Mouse (Mus musculus) ES-Bruce4 (cell line): Measurements from ENCODE around the gene Ppm1m. TPM values are rescaled to one million over a fixed set of nuclear protein-coding genes. Genes with fewer than 3 reads are reported as not detected.
"Not testable (repeated sequence)": the region's sequence is repeated elsewhere in the genome, so short reads cannot be mapped to it uniquely, and the experiment has no call there.

Experiments used
- H3K27ac ChIP-seq: 2 replicates; pipeline ENCODE4 v1.5.1; 2012; ENCODE audit warnings: low read length, inconsistent platforms; ENCODE audit not compliant: insufficient read depth
- H3K27me3 ChIP-seq: 2 replicates; pipeline ENCODE4 v1.6.1; 2012; ENCODE audit warnings: mild to moderate bottlenecking, low read length, inconsistent platforms; ENCODE audit not compliant: control insufficient read depth, poor library complexity, insufficient read depth, severe bottlenecking
- H3K36me3 ChIP-seq: 2 replicates; pipeline ENCODE4 v1.6.1; 2012; ENCODE audit warnings: inconsistent platforms, mild to moderate bottlenecking, low read length, moderate library complexity; ENCODE audit not compliant: control insufficient read depth, poor library complexity, insufficient read depth, severe bottlenecking
- H3K4me1 ChIP-seq: one replicate; pipeline ENCODE4 v1.8.1; 2011; ENCODE audit warnings: low read length; ENCODE audit not compliant: control insufficient read depth, insufficient read depth
- H3K4me3 ChIP-seq: 2 replicates; pipeline ENCODE4 v1.5.1; 2011; ENCODE audit warnings: low read depth, mild to moderate bottlenecking, low read length
- H3K9ac ChIP-seq: 2 replicates; pipeline ENCODE4 v1.6.1; 2012; ENCODE audit warnings: low read depth, mild to moderate bottlenecking, inconsistent platforms; ENCODE audit not compliant: poor library complexity, severe bottlenecking
- H3K9me3 ChIP-seq: replicated peaks from 2 replicates; pipeline ENCODE4 v1.6.1; 2012; ENCODE audit warnings: mild to moderate bottlenecking, low read length, inconsistent platforms; ENCODE audit not compliant: control insufficient read depth, poor library complexity, insufficient read depth, severe bottlenecking
- CTCF ChIP-seq: IDR thresholded peaks from one replicate; pipeline ENCODE4 v1.8.1; 2011; ENCODE audit warnings: low read depth, low read length
- EP300 ChIP-seq: IDR thresholded peaks from 2 replicates; pipeline ENCODE4 v1.6.1; 2011; ENCODE audit warnings: low read depth, low read length; ENCODE audit not compliant: insufficient read depth
- POLR2A ChIP-seq: IDR thresholded peaks from one replicate; pipeline ENCODE4 v1.8.1; 2011; ENCODE audit warnings: low read length; ENCODE audit not compliant: insufficient read depth
- polyA plus RNA-seq: library from polyadenylated mRNA; stranded (reverse); fragments of >200 nt; gene quantifications from 2 replicates; pipeline ENCODE4 v1.2.4, GENCODE M21; 2011; ENCODE audit warnings: low read depth; ENCODE audit not compliant: missing spikeins, insufficient read depth, insufficient read length

Ppm1m gene
- polyA plus RNA-seq, 1 experiment = 23.4 TPM

GRCm38 (mm10) chr9:106169917-106170316, 29.6 kb downstream of the Ppm1m start:
- TF ChIP-seq CTCF = no peak
- TF ChIP-seq POLR2A = no peak
- no peak for TF ChIP-seq EP300
- Histone ChIP-seq H3K4me3 (no peak overlapping the region), H3K9ac (peak overlapping the region; percentile 90; the same call in 1 of the 2 replicates), H3K36me3 (peaks cover 6% of the 10 kb centered on the region; the same call in 1 of the 2 replicates), H3K27me3 (no peaks in the 10 kb centered on the region), H3K4me1 (peaks cover 2% of the 10 kb centered on the region), H3K9me3 (no peaks in the 10 kb centered on the region), H3K27ac (0 out of 2 replicates have a peak overlapping the region, but pooled peaks have one; percentile 49)

GRCm38 (mm10) chr9:106169006-106169405, 30.5 kb downstream of the Ppm1m start:
- H3K4me1 ChIP-seq, H3K27ac ChIP-seq, H3K36me3 ChIP-seq, H3K9ac ChIP-seq, H3K4me3 ChIP-seq, H3K27me3 ChIP-seq, H3K9me3 ChIP-seq: not testable (repeated sequence)

- H3K36me3 ChIP-seq = no peaks in the 10 kb centered on the region
- TF ChIP-seq EP300 = peak; percentile 52; the same call in 1 of the 2 replicates
- TF ChIP-seq POLR2A = no peak
- no peak for TF ChIP-seq CTCF
- H3K4me1 ChIP-seq = peaks cover 2% of the 10 kb centered on the region
- H3K27ac ChIP-seq = peak overlapping the region; percentile 94
- H3K9ac ChIP-seq = no peak overlapping the region
- no peaks in the 10 kb centered on the region for H3K9me3 ChIP-seq
- no peak overlapping the region for H3K4me3 ChIP-seq
- no peaks in the 10 kb centered on the region for H3K27me3 ChIP-seq
These were observed 31.8 kb downstream of the Ppm1m start for GRCm38 (mm10) chr9:106167703-106168102.

GRCm38 (mm10) chr9:106167241-106167640, 32.3 kb downstream of the Ppm1m start:
- H3K27me3 ChIP-seq = no peaks in the 10 kb centered on the region
- H3K9ac ChIP-seq = no peak overlapping the region
- H3K27ac ChIP-seq = peak overlapping the region; percentile 94
- H3K36me3 ChIP-seq = no peaks in the 10 kb centered on the region
- no peaks in the 10 kb centered on the region for H3K9me3 ChIP-seq
- TF ChIP-seq POLR2A = no peak
- no peak for TF ChIP-seq EP300
- TF ChIP-seq CTCF = no peak
- H3K4me1 ChIP-seq = peaks cover 2% of the 10 kb centered on the region
- no peak overlapping the region for H3K4me3 ChIP-seq

GRCm38 (mm10) chr9:106166709-106167108, 32.8 kb downstream of the Ppm1m start:
- Histone ChIP-seq H3K9me3 (no peaks in the 10 kb centered on the region), H3K27me3 (no peaks in the 10 kb centered on the region), H3K9ac (no peak overlapping the region), H3K27ac (peak overlapping the region; percentile 94), H3K4me1 (peaks cover 2% of the 10 kb centered on the region), H3K4me3 (no peak overlapping the region), H3K36me3 (no peaks in the 10 kb centered on the region)
- TF ChIP-seq CTCF (no peak), POLR2A (no peak), EP300 (no peak)

GRCm38 (mm10) chr9:106160426-106160825, 39.1 kb downstream of the Ppm1m start:
- H3K9me3 ChIP-seq = no peaks in the 10 kb centered on the region
- H3K36me3 ChIP-seq = no peaks in the 10 kb centered on the region
- peak overlapping the region; percentile 29; the same call in 1 of the 2 replicates for H3K27ac ChIP-seq
- peak overlapping the region; percentile 80 for H3K4me3 ChIP-seq
- H3K9ac ChIP-seq = peak overlapping the region; percentile 51
- no peak for TF ChIP-seq EP300
- no peak for TF ChIP-seq POLR2A
- no peak for TF ChIP-seq CTCF
- no peaks in the 10 kb centered on the region for H3K4me1 ChIP-seq
- no peaks in the 10 kb centered on the region for H3K27me3 ChIP-seq
